Mouse (Mus musculus) lung, embryonic 16.5 days (tissue): ENCODE measurements around the gene Cd79b. TPM values are rescaled to one million over a fixed set of nuclear protein-coding genes. Genes with fewer than 3 reads are reported as not detected.
A peak's percentile ranks its signal among the peaks of the same experiment; 100 is the strongest.
"Not testable (repeated sequence)": the region's sequence is repeated elsewhere in the genome, so short reads cannot be mapped to it uniquely, and the experiment has no call there.

Source experiments
- ATAC-seq: fragments of 200-750 bp; cut with Nextera tagmentation; 2 replicates; pipeline ENCODE4 v1.8.0; 2017; ENCODE audit warnings: low read depth, mild to moderate bottlenecking, moderate library complexity
- H3K27ac ChIP-seq: fragments of 300-500 bp; sonication (generic); 2 replicates; pipeline ENCODE4 v1.5.1; 2014; ENCODE audit warnings: mild to moderate bottlenecking, control low read depth, low read length
- H3K27me3 ChIP-seq: fragments of 300-500 bp; sonication (generic); 2 replicates; pipeline ENCODE4 v1.6.1; 2014; ENCODE audit warnings: low read depth, low read length, mixed read lengths; ENCODE audit not compliant: control insufficient read depth, insufficient read depth
- H3K36me3 ChIP-seq: fragments of 300-500 bp; sonication (generic); 2 replicates; pipeline ENCODE4 v1.6.1; 2014; ENCODE audit warnings: low read length; ENCODE audit not compliant: control insufficient read depth, insufficient read depth
- H3K4me1 ChIP-seq: fragments of 300-500 bp; sonication (generic); replicated peaks from 2 replicates; pipeline ENCODE4 v1.6.1; 2014; ENCODE audit warnings: low read length, mixed read lengths; ENCODE audit not compliant: control insufficient read depth, insufficient read depth
- H3K4me2 ChIP-seq: fragments of 300-500 bp; sonication (generic); 2 replicates; pipeline ENCODE4 v1.6.1; 2014; ENCODE audit warnings: low read depth, low read length, control low read depth
- H3K4me3 ChIP-seq: fragments of 300-500 bp; sonication (generic); 2 replicates; pipeline ENCODE4 v1.5.1; 2014; ENCODE audit warnings: mild to moderate bottlenecking, low read length, control low read depth
- H3K9ac ChIP-seq: fragments of 300-500 bp; sonication (generic); 2 replicates; pipeline ENCODE4 v1.6.1; 2014; ENCODE audit warnings: low read length, control low read depth
- H3K9me3 ChIP-seq: fragments of 300-500 bp; sonication (generic); 2 replicates; pipeline ENCODE4 v1.6.1; 2016; ENCODE audit warnings: low read length; ENCODE audit not compliant: control insufficient read depth
- WGBS: fragments of 180-500 bp; shearing (Covaris S2); extraction: QIAGEN DNeasy Blood & Tissue Kit; methylation state at CpG from one replicate; pipeline ENCODE4 v1.1.7; 2014; 5-methylcytosine and 5-hydroxymethylcytosine counted together
- polyA plus RNA-seq: library from polyadenylated mRNA; unstranded; fragments of >200 nt; fragmentation: Nextera tagmentation; extraction: Ambion mirVana; gene quantifications from 2 replicates; pipeline ENCODE4 v1.2.1, GENCODE M21; 2015

Gene Cd79b
- polyA plus RNA-seq, 1 experiment from 2014 or later: 4.7 TPM

DNA sequence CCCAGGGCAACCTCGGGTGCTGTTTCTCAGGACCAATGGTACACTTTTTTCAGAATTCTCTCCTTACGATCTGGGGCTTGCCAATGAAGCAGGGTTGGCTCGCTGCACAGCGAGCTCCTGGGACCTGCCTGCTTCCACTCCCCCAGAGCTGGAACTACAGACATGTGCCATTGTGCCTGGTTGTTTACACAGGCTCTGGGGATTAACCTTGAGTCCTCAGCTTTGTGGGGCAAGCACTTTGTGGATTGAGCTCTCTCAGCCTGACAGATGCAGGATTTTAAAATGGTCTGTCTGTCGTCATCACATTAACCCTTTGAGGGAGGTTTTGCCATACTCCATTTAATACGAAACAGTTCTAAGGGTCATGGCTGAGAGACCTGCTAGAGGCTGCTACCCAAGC lies 30.3 kb upstream of the Cd79b start:
- 20% methylated on average over 6 of the region's 6 CpGs for WGBS
- no peaks in the 10 kb centered on the region for H3K36me3 ChIP-seq
- ATAC-seq: no peak
- no peak overlapping the region for H3K9ac ChIP-seq
- no peaks in the 10 kb centered on the region for H3K27me3 ChIP-seq
- H3K27ac ChIP-seq: no peak overlapping the region
- no peaks in the 10 kb centered on the region; the same call in 1 of the 2 replicates for H3K4me1 ChIP-seq
- no peak overlapping the region for H3K4me2 ChIP-seq
- H3K9me3 ChIP-seq: no peaks in the 10 kb centered on the region
- no peak overlapping the region for H3K4me3 ChIP-seq

GRCm38 (mm10) chr11:106340990-106341520 lies 26.5 kb upstream of the Cd79b start:
- H3K4me3 ChIP-seq: no peak overlapping the region
- whole genome bisulfite sequencing: 65% methylated on average over 9 of the region's 9 CpGs
- no peak overlapping the region for H3K9ac ChIP-seq

DNA sequence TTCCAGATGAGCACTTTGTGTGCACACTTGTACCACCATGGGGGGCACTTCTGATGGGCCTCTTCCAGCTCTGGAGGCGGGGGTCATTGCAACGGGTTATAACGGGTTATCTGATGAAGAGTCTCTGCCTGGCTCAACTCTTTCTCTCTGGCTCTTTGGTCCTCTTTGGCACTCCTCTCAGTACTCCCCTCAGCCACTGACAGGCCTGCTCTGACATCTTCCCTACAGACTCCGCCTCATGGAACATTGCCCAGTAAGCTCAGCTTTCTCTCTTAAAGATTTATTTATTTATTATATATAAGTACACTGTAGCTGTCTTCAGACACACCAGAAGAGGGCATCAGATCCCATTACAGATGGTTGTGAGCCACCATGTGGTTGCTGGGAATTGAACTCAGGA lies 24.8 kb upstream of the Cd79b start:
- H3K9me3 ChIP-seq, H3K9ac ChIP-seq, H3K4me1 ChIP-seq, H3K4me3 ChIP-seq, H3K36me3 ChIP-seq, H3K27ac ChIP-seq, H3K27me3 ChIP-seq, H3K4me2 ChIP-seq: not testable (repeated sequence)
- WGBS: 66% methylated on average over 4 of the region's 4 CpGs
- ATAC-seq: peak; percentile 57

More at GRCm38 (mm10) chr11:106340990-106341520, 26.5 kb upstream of the Cd79b start:
- Histone ChIP-seq H3K4me2 (no peak overlapping the region), H3K36me3 (no peaks in the 10 kb centered on the region), H3K27ac (no peak overlapping the region), H3K9me3 (no peaks in the 10 kb centered on the region), H3K4me1 (peaks cover 3% of the 10 kb centered on the region; the same call in 1 of the 2 replicates), H3K27me3 (no peaks in the 10 kb centered on the region)
- ATAC-seq: no peak

DNA sequence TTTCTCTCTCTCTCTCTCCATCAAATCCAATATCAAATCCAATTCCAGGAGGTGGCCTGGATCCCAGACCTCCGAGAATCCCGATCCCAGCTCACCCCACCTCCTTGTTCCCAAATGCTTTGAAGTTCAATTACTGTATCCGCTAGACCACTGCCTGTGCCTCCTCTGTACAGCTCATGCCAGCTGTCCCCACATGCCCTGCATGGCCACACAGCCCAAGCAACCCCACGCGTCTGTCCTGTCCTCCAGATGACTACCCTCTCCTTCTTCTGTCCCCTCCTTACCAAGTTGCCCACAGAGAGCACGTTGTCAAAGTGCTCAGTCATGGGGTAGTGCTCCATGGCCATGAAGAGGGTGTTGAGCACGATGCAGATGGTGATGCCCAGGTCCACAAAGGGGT lies 24.3 kb upstream of the Cd79b start:
- Histone ChIP-seq H3K27ac (no peak overlapping the region), H3K9ac (no peak overlapping the region), H3K4me2 (no peak overlapping the region), H3K9me3 (no peaks in the 10 kb centered on the region), H3K36me3 (no peaks in the 10 kb centered on the region), H3K27me3 (no peaks in the 10 kb centered on the region), H3K4me3 (no peak overlapping the region), H3K4me1 (0 out of 2 replicates have a peak, but pooled peaks cover 3% of the 10 kb centered on the region)
- no peak for ATAC-seq
- WGBS: 71% methylated on average over 7 of the region's 7 CpGs

DNA sequence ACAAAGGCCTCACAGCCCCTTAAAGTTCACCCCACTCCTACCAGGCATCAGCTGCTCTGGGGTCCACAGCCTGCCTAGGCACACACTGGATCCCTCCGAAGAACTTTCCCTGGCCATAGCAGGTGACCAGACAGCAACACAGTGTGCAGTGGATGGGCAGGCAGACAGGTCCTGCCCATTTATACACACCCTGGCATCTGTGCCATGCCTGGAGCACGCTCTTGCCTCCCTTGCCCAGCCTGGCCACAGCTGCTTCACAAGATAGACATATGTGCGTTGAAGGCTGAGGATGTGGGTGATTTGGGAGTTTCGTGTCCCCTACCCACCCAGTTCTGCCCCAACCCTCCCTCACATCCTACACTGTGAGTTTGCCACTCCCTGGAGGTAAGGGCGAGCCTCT lies 23.5 kb upstream of the Cd79b start:
- no peak for ATAC-seq
- 0 out of 2 replicates have a peak, but pooled peaks cover 3% of the 10 kb centered on the region for H3K4me1 ChIP-seq
- no peaks in the 10 kb centered on the region for H3K9me3 ChIP-seq
- 74% methylated on average over 5 of the region's 5 CpGs for WGBS
- H3K4me2 ChIP-seq: no peak overlapping the region
- H3K4me3 ChIP-seq: no peak overlapping the region
- H3K27me3 ChIP-seq: no peaks in the 10 kb centered on the region
- no peak overlapping the region for H3K27ac ChIP-seq
- H3K36me3 ChIP-seq: no peaks in the 10 kb centered on the region
- no peak overlapping the region for H3K9ac ChIP-seq

GRCm38 (mm10) chr11:106334066-106334465 lies 19.5 kb upstream of the Cd79b start:
- no peak overlapping the region for H3K4me2 ChIP-seq
- no peak overlapping the region for H3K9ac ChIP-seq
- H3K27me3 ChIP-seq: no peaks in the 10 kb centered on the region
- WGBS: 2% methylated on average over 2 of the region's 2 CpGs
- no peak for ATAC-seq
- no peak overlapping the region for H3K27ac ChIP-seq
- 0 out of 2 replicates have a peak, but pooled peaks cover 1% of the 10 kb centered on the region for H3K4me1 ChIP-seq
- no peaks in the 10 kb centered on the region for H3K9me3 ChIP-seq
- H3K4me3 ChIP-seq: no peak overlapping the region
- H3K36me3 ChIP-seq: no peaks in the 10 kb centered on the region

- H3K9ac ChIP-seq: no peak overlapping the region
- H3K4me2 ChIP-seq: no peak overlapping the region
- no peaks in the 10 kb centered on the region for H3K9me3 ChIP-seq
- no peaks in the 10 kb centered on the region for H3K27me3 ChIP-seq
- ATAC-seq: no peak
- WGBS: 48% methylated on average over 4 of the region's 4 CpGs
- H3K36me3 ChIP-seq: no peaks in the 10 kb centered on the region
- H3K27ac ChIP-seq: no peak overlapping the region
- no peaks in the 10 kb centered on the region for H3K4me1 ChIP-seq
- H3K4me3 ChIP-seq: no peak overlapping the region
These were observed 17.9 kb upstream of the Cd79b start for GRCm38 (mm10) chr11:106332458-106332857.

DNA sequence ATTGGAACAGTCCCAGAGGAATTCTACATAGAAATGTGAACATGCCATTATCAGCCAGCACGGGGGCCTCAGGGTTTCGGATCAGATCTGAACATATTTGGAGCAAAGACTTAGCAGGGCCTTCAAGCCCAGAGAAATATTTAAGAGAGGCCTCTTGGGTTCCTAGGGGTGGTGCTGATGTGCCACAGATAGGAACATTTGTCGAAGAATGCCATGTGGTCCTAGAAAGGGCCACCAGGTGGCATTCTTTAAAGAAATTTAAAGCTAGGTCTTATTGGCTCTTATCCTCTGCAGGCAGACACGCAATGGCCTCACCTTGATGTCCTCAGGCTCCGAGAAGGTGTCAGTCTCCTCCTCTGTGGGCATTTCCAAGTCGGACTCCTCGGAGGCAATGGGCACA lies 15.1 kb upstream of the Cd79b start:
- Histone ChIP-seq H3K9ac (no peak overlapping the region), H3K27me3 (no peaks in the 10 kb centered on the region), H3K27ac (no peak overlapping the region), H3K4me2 (no peak overlapping the region), H3K4me1 (no peaks in the 10 kb centered on the region), H3K36me3 (no peaks in the 10 kb centered on the region), H3K4me3 (no peak overlapping the region), H3K9me3 (no peaks in the 10 kb centered on the region)
- peak; percentile 17; the same call in 1 of the 2 replicates for ATAC-seq
- WGBS: 45% methylated on average over 7 of the region's 7 CpGs

GRCm38 (mm10) chr11:106329128-106329527 lies 14.6 kb upstream of the Cd79b start:
- Histone ChIP-seq H3K27ac (no peak overlapping the region), H3K9ac (no peak overlapping the region), H3K4me3 (no peak overlapping the region), H3K27me3 (no peaks in the 10 kb centered on the region), H3K9me3 (no peaks in the 10 kb centered on the region), H3K4me1 (no peaks in the 10 kb centered on the region), H3K36me3 (no peaks in the 10 kb centered on the region), H3K4me2 (no peak overlapping the region)
- 32% methylated on average over 6 of the region's 6 CpGs for WGBS
- ATAC-seq: peak; percentile 35

DNA sequence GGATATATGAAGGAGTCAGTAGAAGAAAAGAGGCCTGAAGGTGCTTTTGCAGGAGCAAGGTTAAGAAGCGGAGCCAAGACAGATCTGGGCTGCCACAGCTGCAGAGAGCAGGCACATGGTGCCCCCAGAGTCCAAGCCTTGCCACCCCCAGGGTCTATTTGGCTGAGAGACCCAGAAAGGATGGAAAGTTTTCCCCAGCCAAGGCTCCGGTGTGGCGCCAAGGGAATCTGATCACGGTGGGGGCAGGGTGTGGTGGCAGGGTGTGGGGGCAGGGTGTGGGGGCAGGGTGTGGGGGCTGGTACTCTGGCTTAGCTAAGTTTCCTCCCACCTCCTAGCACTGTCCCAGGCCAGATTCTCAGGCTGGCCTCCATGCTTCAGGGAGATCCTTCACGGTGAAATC lies 14.0 kb upstream of the Cd79b start:
- H3K9me3 ChIP-seq: no peaks in the 10 kb centered on the region
- no peak overlapping the region for H3K9ac ChIP-seq
- H3K36me3 ChIP-seq: no peaks in the 10 kb centered on the region
- no peak overlapping the region for H3K27ac ChIP-seq
- H3K4me3 ChIP-seq: no peak overlapping the region
- ATAC-seq: no peak
- no peaks in the 10 kb centered on the region for H3K4me1 ChIP-seq
- H3K4me2 ChIP-seq: no peak overlapping the region
- WGBS: 44% methylated on average over 5 of the region's 5 CpGs
- H3K27me3 ChIP-seq: no peaks in the 10 kb centered on the region
